Mouse (Mus musculus): Measurements from ENCODE around the gene Casc1. TPM values are rescaled to one million over a fixed set of nuclear protein-coding genes. Genes with fewer than 3 reads are reported as not detected.

Gene Casc1
- under 1 TPM; 0.66 to 0.94 TPM for total RNA-seq (2023)

DNA sequence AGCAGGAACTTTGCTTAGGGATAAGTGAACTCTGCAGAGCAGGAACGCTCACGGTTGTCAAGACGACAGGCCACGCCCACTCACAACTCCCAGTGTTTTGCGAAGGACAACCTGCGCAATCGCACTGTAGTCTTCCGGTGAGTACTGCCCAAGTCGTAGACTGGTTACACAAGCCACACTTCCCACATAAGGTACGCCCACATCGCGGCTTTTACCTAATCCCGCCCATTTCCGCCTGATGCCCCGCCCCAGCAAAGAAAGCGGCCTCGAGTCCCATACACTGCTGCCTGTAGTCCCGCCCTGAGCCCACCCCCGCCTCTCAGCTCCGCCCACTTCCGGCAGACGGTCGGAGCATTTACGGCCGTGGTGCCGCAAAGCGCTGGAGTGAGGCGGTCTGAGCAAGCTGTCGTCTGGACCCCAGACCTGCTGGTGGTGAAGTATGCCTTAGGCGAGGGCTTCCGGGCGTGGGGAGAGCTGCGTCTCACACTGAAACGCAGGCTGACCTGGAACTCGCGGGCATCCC lies at the start of gene Casc1, which contains the start of gene Etfrf1:
TSS of gene Casc1 (minus strand) at position 190 of the 523 bp plus-strand sequence.
TSS of gene Etfrf1 (plus strand) at position 319 of the 523 bp plus-strand sequence.

DNA sequence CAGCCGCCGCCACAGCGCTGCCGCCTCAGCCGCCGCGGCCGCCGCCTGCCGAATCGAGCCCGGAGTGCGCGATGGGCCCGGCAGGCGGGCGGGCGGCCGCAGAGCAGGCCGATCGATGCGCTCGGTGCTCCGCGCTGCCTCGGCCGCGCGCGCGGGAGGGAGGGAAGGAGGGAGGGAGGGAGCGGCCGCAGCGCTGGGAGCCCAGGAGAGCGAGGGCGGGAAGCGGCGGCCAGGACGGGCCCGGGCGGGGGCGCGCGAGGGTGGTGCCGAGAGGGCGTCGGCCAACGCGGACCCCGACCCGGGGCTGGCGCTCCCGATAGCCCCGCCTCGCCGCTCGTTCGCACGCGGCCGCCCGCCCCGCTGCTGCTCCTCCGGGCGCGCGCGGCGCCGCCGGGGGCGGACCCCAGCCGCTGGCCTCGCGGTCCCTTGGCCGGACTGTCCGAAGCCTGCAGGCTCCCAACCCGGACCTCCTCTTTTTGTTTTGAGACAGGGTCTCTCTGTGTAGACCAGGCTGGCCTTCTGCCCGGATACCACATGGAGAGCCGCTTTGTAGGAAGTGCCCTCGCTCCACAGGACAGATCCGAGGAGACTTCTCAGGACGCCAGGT lies 39.5 kb upstream of the Casc1 start, which contains the start of gene Kras:
TSS of gene Kras (minus strand) at position 55 of the 607 bp plus-strand sequence.

Other genes with a start within 250 kb of the Casc1 start
- 1 to 10 TPM in 1 of 2 experiments, under 1 TPM in 1; 0.24 to 2.3 TPM for gene Bcat1, start 134.8 kb downstream of the Casc1 start, total RNA-seq (2023)
- gene Lrmp, start 95.4 kb downstream of the Casc1 start, total RNA-seq (2023), result 100 to 1,000 TPM; 143 to 144 TPM
- 10 to 100 TPM; 17.9 to 18.1 TPM for gene Etfrf1, start 129 bp upstream of the Casc1 start, total RNA-seq (2023)
- gene Kras, start 39.2 kb upstream of the Casc1 start, total RNA-seq (2023), result 10 to 100 TPM; 53.9 to 59.6 TPM

Data from neutrophil, adult 83 days (primary cell).